Mouse (Mus musculus) hindbrain, postnatal 0 days (tissue): ENCODE results near the gene Creg1. TPM values are rescaled to one million over a fixed set of nuclear protein-coding genes. Genes with fewer than 3 reads are reported as not detected.
A peak's percentile ranks its signal among the peaks of the same experiment; 100 is the strongest.

ENCODE experiments used
- ATAC-seq: fragments of 200-750 bp; cut with Nextera tagmentation; 2 replicates; pipeline ENCODE4 v1.8.0; 2017; ENCODE audit warnings: mild to moderate bottlenecking, moderate TSS enrichment, moderate library complexity
- DNase-seq: peaks from one replicate; pipeline ENCODE4 v3.0.0-alpha.2; 2015; ENCODE audit warnings: low spot score
- H3K27ac ChIP-seq: fragments of 300-500 bp; sonication (generic); 2 replicates; pipeline ENCODE4 v1.5.1; 2014; ENCODE audit warnings: mild to moderate bottlenecking
- H3K27me3 ChIP-seq: fragments of 300-500 bp; sonication (generic); 2 replicates; pipeline ENCODE4 v1.6.1; 2014; ENCODE audit warnings: low read length, mixed read lengths; ENCODE audit not compliant: insufficient read depth
- H3K36me3 ChIP-seq: fragments of 300-500 bp; sonication (generic); 2 replicates; pipeline ENCODE4 v1.6.1; 2014; ENCODE audit warnings: low read length, mixed read lengths; ENCODE audit not compliant: insufficient read depth
- H3K4me1 ChIP-seq: fragments of 300-500 bp; sonication (generic); 2 replicates; pipeline ENCODE4 v1.6.1; 2014; ENCODE audit warnings: antibody characterized with exemption, low read length, mixed read lengths; ENCODE audit not compliant: insufficient read depth
- H3K4me2 ChIP-seq: fragments of 300-500 bp; sonication (generic); 2 replicates; pipeline ENCODE4 v1.6.1; 2014; ENCODE audit warnings: low read depth, mild to moderate bottlenecking, low read length, moderate library complexity, mixed read lengths
- H3K4me3 ChIP-seq: fragments of 300-500 bp; sonication (generic); 2 replicates; pipeline ENCODE4 v1.5.1; 2014; ENCODE audit warnings: low read length
- H3K9ac ChIP-seq: fragments of 300-500 bp; sonication (generic); replicated peaks from 2 replicates; pipeline ENCODE4 v1.6.1; 2014; ENCODE audit warnings: mild to moderate bottlenecking, low read length, moderate library complexity, mixed read lengths
- H3K9me3 ChIP-seq: fragments of 300-500 bp; sonication (generic); 2 replicates; pipeline ENCODE4 v1.6.1; 2016; ENCODE audit warnings: low read length, mixed read lengths
- CTCF ChIP-seq: IDR thresholded peaks from 2 replicates; pipeline ENCODE4 v1.5.1; 2016; ENCODE audit warnings: antibody characterized with exemption, control low read depth, low read depth
- WGBS: fragments of 180-500 bp; shearing (Covaris S2); extraction: QIAGEN DNeasy Blood & Tissue Kit; methylation state at CpG from one replicate; pipeline ENCODE4 v1.1.7; 2014; 5-methylcytosine and 5-hydroxymethylcytosine counted together
- polyA plus RNA-seq: library from polyadenylated mRNA; unstranded; fragments of >200 nt; fragmentation: Nextera tagmentation; extraction: Ambion mirVana; gene quantifications from 2 replicates; pipeline ENCODE4 v1.2.1, GENCODE M21; 2015
- total RNA-seq: library from RNA; depleted of rRNA; stranded (reverse); fragments of >200 nt; gene quantifications from 2 replicates; pipeline ENCODE4 v1.2.3, GENCODE M21; 2014

The Creg1 gene
- total and polyA plus RNA-seq, 2 experiments from 2014 or later = 27.5 to 48.8 TPM

DNA sequence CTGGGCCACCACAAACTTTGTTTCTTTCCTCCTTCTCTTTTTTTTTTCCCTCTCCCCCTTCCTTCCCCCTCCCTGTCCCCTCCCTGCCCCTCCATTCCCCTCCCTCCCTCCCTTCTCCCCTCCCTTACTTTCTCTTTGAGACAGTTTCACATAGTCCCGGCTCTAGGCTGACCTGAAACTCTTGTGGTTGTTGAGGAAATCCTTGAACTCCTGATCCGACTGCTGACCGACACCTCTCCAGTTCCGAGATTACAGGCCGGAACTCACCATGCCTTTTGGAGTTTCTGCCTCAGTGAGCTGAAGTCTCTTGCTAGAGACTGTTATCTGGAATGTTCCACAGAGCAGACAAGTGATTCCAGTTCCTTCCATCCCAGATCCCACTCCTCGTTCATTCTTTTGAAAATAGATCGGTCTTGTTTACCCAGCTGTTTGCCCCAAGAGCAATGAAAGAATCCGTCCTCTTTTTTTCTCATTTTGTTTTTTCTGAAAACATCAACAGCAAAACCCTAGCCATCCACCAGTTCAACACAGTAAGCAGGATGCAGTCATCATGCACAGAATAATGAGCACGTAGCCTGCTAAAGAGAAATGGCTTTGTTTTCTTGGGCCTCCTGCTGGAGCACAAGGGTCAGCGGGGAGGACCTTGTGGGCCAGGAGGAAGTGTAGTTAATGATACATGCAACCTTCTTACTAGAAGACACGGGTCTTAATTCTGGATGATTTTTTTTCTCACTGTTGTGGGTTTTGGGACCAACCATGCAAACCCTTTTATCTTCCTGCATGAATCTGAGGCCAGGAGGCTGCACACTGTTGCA, 39.1 kb upstream of the Creg1 start:
- Histone ChIP-seq H3K9me3 (no peaks in the 10 kb centered on the region), H3K27me3 (no peaks in the 10 kb centered on the region), H3K27ac (0 out of 2 replicates have a peak overlapping the region, but pooled peaks have one; percentile 18), H3K9ac (no peak overlapping the region), H3K4me1 (no peaks in the 10 kb centered on the region), H3K4me3 (no peak overlapping the region), H3K36me3 (no peaks in the 10 kb centered on the region), H3K4me2 (no peak overlapping the region)
- DNase-seq = no peak
- WGBS = 57% methylated on average over 11 of the region's 11 CpGs
- TF ChIP-seq CTCF = no peak
- ATAC-seq = no peak

DNA sequence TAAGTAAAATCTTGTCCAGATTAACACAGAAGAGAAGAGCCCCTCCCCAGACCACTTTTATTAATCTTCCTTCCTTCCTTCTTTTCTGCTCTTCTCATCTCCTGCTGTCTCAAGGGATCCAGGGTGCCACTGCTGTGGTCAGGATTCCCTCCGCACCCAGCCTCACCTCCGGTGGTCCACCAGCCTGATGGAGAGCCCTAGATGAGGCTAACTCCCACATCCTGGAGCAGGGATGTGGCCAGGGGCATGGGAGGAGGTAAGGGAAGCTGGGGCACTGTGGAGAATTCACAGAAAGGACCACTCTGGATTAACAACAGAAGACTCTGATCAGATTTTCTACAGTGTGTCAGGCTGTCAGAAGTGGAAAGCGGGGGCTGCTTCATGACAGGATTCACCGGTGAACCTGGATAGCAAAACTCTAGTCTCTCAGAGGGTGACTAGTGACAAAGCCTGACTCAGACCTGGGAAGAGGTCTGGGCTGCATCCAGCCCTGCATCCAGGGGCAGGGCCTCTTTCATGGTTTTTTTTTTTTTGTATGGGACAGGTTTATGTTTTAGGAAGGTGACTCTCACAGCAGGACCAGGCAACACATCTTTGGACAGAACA, 38.4 kb upstream of the Creg1 start:
- Histone ChIP-seq H3K36me3 (no peaks in the 10 kb centered on the region), H3K9ac (no peak overlapping the region), H3K27ac (0 out of 2 replicates have a peak overlapping the region, but pooled peaks have one; percentile 18), H3K4me3 (no peak overlapping the region), H3K4me1 (no peaks in the 10 kb centered on the region), H3K9me3 (no peaks in the 10 kb centered on the region), H3K27me3 (no peaks in the 10 kb centered on the region), H3K4me2 (no peak overlapping the region)
- no peak for ATAC-seq
- TF ChIP-seq CTCF = no peak
- no peak for DNase-seq
- WGBS = 79% methylated on average over 4 of the region's 4 CpGs

DNA sequence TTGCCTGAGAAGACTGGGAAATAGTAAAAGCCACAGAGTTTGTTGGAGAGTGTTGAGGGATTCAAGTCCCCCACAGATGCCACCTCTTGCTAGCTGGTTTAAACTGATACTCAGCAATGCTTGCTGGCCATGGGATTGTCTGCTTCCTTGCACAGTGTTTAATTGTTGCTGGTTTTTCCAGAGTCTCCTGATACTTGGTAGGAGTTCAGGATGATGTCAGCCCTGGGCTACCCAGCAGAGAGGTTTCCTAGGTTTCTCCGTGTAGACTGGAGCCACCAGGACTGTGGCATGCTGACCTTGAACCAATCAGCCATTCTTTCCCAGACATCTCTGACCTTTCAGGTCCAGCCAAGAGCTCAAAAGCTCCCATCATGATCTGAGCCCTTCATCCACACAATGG, 36.6 kb upstream of the Creg1 start:
- ATAC-seq (peak; percentile 74), DNase-seq (no peak)
- Histone ChIP-seq H3K9me3 (no peaks in the 10 kb centered on the region), H3K36me3 (no peaks in the 10 kb centered on the region), H3K27ac (no peak overlapping the region), H3K9ac (no peak overlapping the region), H3K27me3 (no peaks in the 10 kb centered on the region), H3K4me2 (no peak overlapping the region), H3K4me1 (no peaks in the 10 kb centered on the region), H3K4me3 (no peak overlapping the region)
- no peak for TF ChIP-seq CTCF
- 4% methylated on average over 1 of the region's 1 CpGs for WGBS

DNA sequence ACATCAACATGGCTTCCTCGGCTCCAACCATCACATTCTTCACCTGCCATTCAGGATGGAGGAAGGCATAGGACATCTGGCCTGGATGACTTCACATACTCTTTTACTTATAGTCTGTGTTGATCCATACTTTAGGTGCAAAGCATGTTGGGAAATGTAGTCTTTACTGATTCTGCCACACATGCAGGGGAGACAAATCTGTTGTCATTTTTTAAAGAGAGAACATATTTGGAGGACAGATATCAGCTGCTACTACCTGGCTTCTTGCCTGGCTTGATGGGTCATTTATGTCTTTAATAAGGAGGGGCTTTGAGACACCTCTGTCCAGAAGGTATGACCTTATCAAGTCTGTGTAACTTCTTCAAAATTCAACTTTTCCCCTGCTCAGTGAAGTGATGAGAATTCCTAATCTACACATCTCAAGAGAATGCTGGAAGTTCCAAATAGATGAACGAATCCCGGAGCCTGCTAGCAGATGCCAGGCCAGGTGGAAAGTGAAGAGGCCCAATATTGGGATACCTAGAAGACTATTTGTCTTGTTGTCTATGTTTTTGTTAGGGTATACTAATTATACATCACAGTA, 35.4 kb upstream of the Creg1 start:
- Histone ChIP-seq H3K4me3 (no peak overlapping the region), H3K36me3 (no peaks in the 10 kb centered on the region), H3K4me1 (no peaks in the 10 kb centered on the region), H3K27me3 (no peaks in the 10 kb centered on the region), H3K9ac (no peak overlapping the region), H3K9me3 (no peaks in the 10 kb centered on the region), H3K27ac (no peak overlapping the region), H3K4me2 (no peak overlapping the region)
- DNase-seq (no peak), ATAC-seq (no peak)
- 92% methylated on average over 3 of the region's 3 CpGs for WGBS
- no peak for TF ChIP-seq CTCF

DNA sequence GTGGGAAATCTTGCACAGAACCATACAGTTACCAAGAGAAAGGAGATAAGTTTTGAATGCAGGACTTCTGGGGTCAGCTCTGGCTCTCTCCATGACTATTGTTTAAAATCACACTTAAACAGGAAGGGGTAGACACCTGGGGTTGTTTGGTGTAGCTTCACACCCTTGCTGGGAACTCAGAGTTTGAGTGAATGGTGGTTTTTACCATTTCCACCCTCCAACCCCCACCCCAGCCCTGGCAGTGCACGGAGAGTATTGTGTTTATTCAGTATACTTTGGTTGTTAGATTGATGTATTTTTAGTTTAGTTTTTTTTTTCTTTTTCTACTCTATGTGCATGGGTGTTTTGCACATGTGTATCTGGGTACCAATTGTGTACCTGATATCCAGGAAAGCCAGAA, 33.4 kb upstream of the Creg1 start:
- no peaks in the 10 kb centered on the region for H3K27me3 ChIP-seq
- no peak overlapping the region for H3K27ac ChIP-seq
- DNase-seq = no peak
- 43% methylated on average over 1 of the region's 1 CpGs for WGBS
- H3K4me1 ChIP-seq = no peaks in the 10 kb centered on the region
- no peak for TF ChIP-seq CTCF
- no peak overlapping the region for H3K4me3 ChIP-seq
- no peak overlapping the region for H3K9ac ChIP-seq
- H3K9me3 ChIP-seq = no peaks in the 10 kb centered on the region
- no peak for ATAC-seq
- H3K36me3 ChIP-seq = no peaks in the 10 kb centered on the region
- H3K4me2 ChIP-seq = no peak overlapping the region

DNA sequence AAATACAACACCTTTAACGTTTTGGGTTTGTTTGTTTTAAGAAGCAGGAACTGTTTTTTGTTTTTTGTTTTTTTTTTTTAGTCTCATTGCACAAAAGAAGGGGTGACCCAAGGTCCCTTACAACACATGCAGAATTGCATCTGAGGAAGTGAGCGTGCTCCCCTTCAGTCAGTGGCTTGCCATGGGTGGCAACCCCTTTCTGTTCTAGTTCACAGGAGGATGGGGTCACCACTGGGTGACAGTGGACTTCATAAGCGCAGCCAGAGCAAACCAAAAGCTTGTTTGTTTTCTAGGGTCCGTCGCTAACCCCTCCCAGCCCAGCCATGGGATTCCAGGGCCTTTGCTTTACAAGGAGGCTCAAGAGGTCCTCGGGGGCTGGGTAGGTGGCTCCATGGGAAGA, 32.0 kb upstream of the Creg1 start:
- no peaks in the 10 kb centered on the region for H3K9me3 ChIP-seq
- DNase-seq (no peak), ATAC-seq (no peak)
- H3K4me3 ChIP-seq = no peak overlapping the region
- no peaks in the 10 kb centered on the region for H3K4me1 ChIP-seq
- no peaks in the 10 kb centered on the region for H3K36me3 ChIP-seq
- no peak for TF ChIP-seq CTCF
- no peak overlapping the region for H3K4me2 ChIP-seq
- H3K27ac ChIP-seq = no peak overlapping the region
- no peaks in the 10 kb centered on the region for H3K27me3 ChIP-seq
- WGBS = 79% methylated on average over 6 of the region's 6 CpGs
- H3K9ac ChIP-seq = no peak overlapping the region
